Mouse (Mus musculus): Measurements from ENCODE around the gene Tas1r1.

Tas1r1 gene

DNA sequence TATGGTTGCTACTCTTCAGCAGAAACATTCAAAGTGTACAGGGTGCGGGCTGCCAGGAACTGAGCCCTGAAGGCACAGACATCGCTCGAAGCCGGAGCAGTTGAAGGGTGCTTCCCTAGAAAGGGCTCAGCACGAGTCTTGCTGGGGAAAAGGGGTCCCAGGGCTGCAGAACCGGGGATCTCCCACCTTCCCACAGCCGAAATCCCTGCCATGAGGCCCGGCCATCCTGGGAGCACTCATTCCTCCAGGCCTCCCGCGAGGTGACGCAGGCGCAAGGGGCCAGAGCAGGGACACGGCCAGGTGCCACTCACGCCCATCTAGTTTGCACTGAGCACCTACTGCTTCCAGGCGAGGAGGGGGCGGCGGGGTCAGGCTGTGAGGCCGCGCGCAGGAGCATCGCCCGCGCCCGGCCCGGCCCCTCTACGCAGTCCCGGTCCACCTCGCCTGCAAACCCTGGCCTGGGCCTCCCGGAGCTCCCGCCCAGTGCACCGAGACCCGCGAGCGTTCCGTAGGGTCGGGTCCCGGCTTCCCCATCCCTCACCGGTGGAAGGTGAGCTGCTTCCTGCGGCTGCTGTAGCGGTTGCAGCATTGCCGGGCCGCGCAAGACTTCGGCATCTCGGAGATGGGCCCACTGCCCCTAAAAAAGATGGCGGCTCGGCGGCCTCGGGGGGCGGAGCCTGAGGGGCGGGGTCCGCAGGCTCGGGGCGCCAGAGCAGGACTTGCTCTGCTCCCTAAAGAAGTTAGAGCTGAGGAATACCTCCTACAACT lies 49.8 kb downstream of the Tas1r1 start, which contains the start of gene Thap3:
Gene Thap3 (minus strand): TSS at position 656 of the 768 bp plus-strand sequence.
- DNase-seq (ENCODE audit: low read depth, low spot score), result peak; percentile 66

DNA sequence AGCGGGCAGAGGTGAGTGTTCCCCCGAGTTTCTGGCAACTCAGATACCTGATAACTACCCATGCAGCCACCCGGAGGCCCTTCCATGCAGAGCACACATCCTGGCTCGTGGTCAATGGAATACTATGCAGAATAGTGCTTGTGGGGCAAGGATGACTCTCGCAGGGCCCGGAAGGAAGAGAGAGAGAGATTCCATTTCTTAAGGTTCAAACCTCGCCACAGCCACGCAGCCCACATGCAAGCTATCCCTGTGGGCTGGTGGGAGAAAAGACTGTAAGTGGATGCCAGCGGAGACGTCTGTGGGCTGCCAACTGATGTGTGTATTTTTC lies 50.4 kb downstream of the Tas1r1 start:
- no peak for DNase-seq (ENCODE audit: low read depth, low spot score)

DNA sequence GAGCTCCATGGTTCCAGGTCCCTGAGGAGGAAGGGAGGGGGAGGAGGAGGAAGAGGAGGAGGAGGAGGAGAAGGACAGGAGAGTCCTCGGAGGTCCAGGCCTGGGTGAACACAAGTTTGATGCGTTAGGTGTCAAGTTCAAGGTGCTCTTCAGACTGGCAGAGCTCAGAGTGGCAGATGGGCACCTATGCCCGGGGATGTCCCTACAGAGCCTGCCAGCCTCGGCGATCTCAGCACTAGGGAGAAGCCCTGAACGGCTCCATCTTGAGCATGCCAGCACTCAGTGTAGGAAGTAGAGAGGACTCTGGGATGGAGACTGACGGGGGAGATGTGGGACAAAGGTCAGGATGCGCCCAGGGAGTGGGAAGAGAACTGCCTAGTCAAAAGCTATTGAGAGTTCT lies 51.7 kb downstream of the Tas1r1 start:
- no peak for DNase-seq (ENCODE audit: low read depth, low spot score)

GRCm38 (mm10) chr4:151985886-151986285 lies 52.5 kb downstream of the Tas1r1 start:
- DNase-seq (ENCODE audit: low read depth, low spot score), result no peak

- DNase-seq (ENCODE audit: low read depth, low spot score), result peak; percentile 36
Observed at GRCm38 (mm10) chr4:151983560-151983959, 54.8 kb downstream of the Tas1r1 start.

DNA sequence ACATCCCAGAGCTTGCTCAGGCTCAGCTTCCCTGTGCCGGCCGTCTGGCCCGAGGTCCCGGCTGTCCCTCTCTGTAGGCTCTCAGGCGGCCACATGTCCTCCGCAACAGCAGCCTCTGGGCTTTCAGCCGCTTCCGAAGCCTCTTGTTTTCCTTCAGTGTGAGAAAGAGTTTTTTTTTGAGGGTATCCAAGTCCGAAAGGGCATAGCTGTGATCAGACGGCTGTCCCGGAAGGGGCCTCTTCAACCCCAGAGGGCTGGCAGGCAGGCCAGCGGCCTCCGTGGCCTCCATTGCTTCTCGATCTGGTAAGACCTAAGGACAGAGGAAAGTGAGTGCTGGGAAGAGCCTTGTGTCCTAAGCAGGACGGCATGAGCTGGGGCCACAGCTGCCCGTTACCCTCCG lies 55.3 kb downstream of the Tas1r1 start:
- no peak for DNase-seq (ENCODE audit: low read depth, low spot score)

DNA sequence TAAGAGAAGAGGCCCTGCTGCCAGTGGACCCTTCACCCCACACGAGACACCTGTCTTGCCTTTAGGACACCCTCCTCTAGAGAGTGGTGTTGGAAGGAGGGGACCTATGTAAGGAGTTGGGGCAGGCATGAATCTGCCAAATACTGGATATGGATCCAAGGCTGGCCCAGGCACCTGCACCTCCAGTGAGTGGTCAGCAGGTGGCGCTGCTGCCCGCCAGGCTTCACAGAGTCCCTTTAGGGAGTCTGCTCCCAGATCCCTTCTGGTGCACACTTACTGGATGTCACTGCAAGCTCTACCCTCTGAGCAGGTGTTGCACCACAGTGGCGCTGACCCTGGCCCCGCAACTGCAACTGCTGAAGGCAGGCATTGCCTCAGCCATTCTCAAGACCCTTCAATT lies 57.0 kb downstream of the Tas1r1 start:
- DNase-seq (ENCODE audit: low read depth, low spot score), result peak; percentile 83

DNA sequence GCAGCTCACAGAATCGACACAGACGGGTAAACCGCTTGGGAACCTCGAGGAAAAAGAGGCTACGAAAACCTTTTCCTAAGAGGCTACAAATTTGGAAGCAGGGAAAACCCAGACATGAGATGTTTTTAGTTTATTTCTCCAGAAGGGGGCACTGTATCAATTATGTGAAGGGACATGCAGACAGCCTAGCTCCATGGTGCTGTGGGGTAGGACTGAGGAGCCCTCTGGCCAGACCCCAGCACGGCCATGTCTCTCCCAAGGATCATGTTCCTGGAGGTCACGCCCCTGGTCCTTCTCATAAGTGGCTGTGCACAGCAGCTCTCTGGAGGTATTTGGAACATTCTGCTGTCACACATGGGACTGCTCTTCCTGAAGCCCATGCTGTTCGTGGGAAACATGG lies 57.7 kb downstream of the Tas1r1 start:
- DNase-seq (ENCODE audit: low read depth, low spot score), result no peak
